Mouse (Mus musculus): ENCODE results near the gene C730034F03Rik.

C730034F03Rik gene

GRCm38 (mm10) chr15:89431271-89431670 lies 1.9 kb downstream of the C730034F03Rik start:
- no peak for ATAC-seq (ENCODE audit: insufficient number of reproducible peaks, low FRiP score, low TSS enrichment)

GRCm38 (mm10) chr15:89431806-89432205 lies 2.4 kb downstream of the C730034F03Rik start:
- no peak for ATAC-seq (ENCODE audit: insufficient number of reproducible peaks, low FRiP score, low TSS enrichment)

GRCm38 (mm10) chr15:89432946-89433345 lies 3.6 kb downstream of the C730034F03Rik start:
- ATAC-seq (ENCODE audit: insufficient number of reproducible peaks, low FRiP score, low TSS enrichment) = no peak

- no peak for ATAC-seq (ENCODE audit: insufficient number of reproducible peaks, low FRiP score, low TSS enrichment)
These were observed 4.7 kb downstream of the C730034F03Rik start for GRCm38 (mm10) chr15:89434136-89434535.

GRCm38 (mm10) chr15:89435878-89436277 lies 6.5 kb downstream of the C730034F03Rik start:
- no peak for ATAC-seq (ENCODE audit: insufficient number of reproducible peaks, low FRiP score, low TSS enrichment)

GRCm38 (mm10) chr15:89442486-89443070 lies 13.2 kb downstream of the C730034F03Rik start:
- 0 out of 2 replicates have a peak, but pooled peaks have one; percentile 36 for ATAC-seq (ENCODE audit: insufficient number of reproducible peaks, low FRiP score, low TSS enrichment)

- ATAC-seq (ENCODE audit: insufficient number of reproducible peaks, low FRiP score, low TSS enrichment) = 0 out of 2 replicates have a peak, but pooled peaks have one; percentile 16
These were observed 23.8 kb downstream of the C730034F03Rik start for GRCm38 (mm10) chr15:89452906-89453864.

GRCm38 (mm10) chr15:89453865-89454478 lies 24.6 kb downstream of the C730034F03Rik start, which contains the start of gene Mapk8ip2:
Gene Mapk8ip2, plus strand, starts transcription at chr15:89453913.
- ATAC-seq (ENCODE audit: insufficient number of reproducible peaks, low FRiP score, low TSS enrichment) = peak; percentile 37; the same call in 1 of the 2 replicates

- ATAC-seq (ENCODE audit: insufficient number of reproducible peaks, low FRiP score, low TSS enrichment) = no peak
These were observed 25.5 kb downstream of the C730034F03Rik start for GRCm38 (mm10) chr15:89454857-89455256.

- ATAC-seq (ENCODE audit: insufficient number of reproducible peaks, low FRiP score, low TSS enrichment) = no peak
These were observed 26.3 kb downstream of the C730034F03Rik start for GRCm38 (mm10) chr15:89455642-89456041.

GRCm38 (mm10) chr15:89458942-89459341 lies 29.6 kb downstream of the C730034F03Rik start:
- ATAC-seq (ENCODE audit: insufficient number of reproducible peaks, low FRiP score, low TSS enrichment) = no peak

- no peak for ATAC-seq (ENCODE audit: insufficient number of reproducible peaks, low FRiP score, low TSS enrichment)
These were observed 30.4 kb downstream of the C730034F03Rik start for GRCm38 (mm10) chr15:89459821-89460220.

- ATAC-seq (ENCODE audit: insufficient number of reproducible peaks, low FRiP score, low TSS enrichment) = no peak
These were observed 30.9 kb downstream of the C730034F03Rik start for GRCm38 (mm10) chr15:89460298-89460697.

- ATAC-seq (ENCODE audit: insufficient number of reproducible peaks, low FRiP score, low TSS enrichment) = no peak
These were observed 31.9 kb downstream of the C730034F03Rik start for GRCm38 (mm10) chr15:89461321-89461720.

- ATAC-seq (ENCODE audit: insufficient number of reproducible peaks, low FRiP score, low TSS enrichment) = no peak
These were observed 32.8 kb downstream of the C730034F03Rik start for GRCm38 (mm10) chr15:89462176-89462575.

GRCm38 (mm10) chr15:89463334-89464235 lies 34.2 kb downstream of the C730034F03Rik start:
- ATAC-seq (ENCODE audit: insufficient number of reproducible peaks, low FRiP score, low TSS enrichment) = no peak

GRCm38 (mm10) chr15:89465052-89465451 lies 35.7 kb downstream of the C730034F03Rik start:
- no peak for ATAC-seq (ENCODE audit: insufficient number of reproducible peaks, low FRiP score, low TSS enrichment)

- ATAC-seq (ENCODE audit: insufficient number of reproducible peaks, low FRiP score, low TSS enrichment) = no peak
These were observed 39.2 kb downstream of the C730034F03Rik start for GRCm38 (mm10) chr15:89468577-89468976.

- ATAC-seq (ENCODE audit: insufficient number of reproducible peaks, low FRiP score, low TSS enrichment) = no peak
These were observed 42.1 kb downstream of the C730034F03Rik start for GRCm38 (mm10) chr15:89471476-89471875.

- no peak for ATAC-seq (ENCODE audit: insufficient number of reproducible peaks, low FRiP score, low TSS enrichment)
These were observed 44.0 kb downstream of the C730034F03Rik start for GRCm38 (mm10) chr15:89473370-89473769.
